Mouse (Mus musculus): ENCODE data around the gene Sucla2. TPM values are rescaled to one million over a fixed set of nuclear protein-coding genes. Genes with fewer than 3 reads are reported as not detected.
"Not testable (repeated sequence)": the region's sequence is repeated elsewhere in the genome, so short reads cannot be mapped to it uniquely, and the experiment has no call there.

Gene Sucla2
- total RNA-seq, 2 experiments from 2014 or later: 830 to 889 TPM

GRCm38 (mm10) chr14:73576336-73576735 lies 51.2 kb downstream of the Sucla2 start:
- intact Hi-C loops (cut with DNase I): no loop called here
- DNase-seq: no peak

GRCm38 (mm10) chr14:73588080-73588479 lies 63.0 kb downstream of the Sucla2 start:
- intact Hi-C loops (cut with DNase I): no loop called here
- DNase-seq: no peak

GRCm38 (mm10) chr14:73592166-73592565 lies 67.0 kb downstream of the Sucla2 start:
- intact Hi-C loops (cut with DNase I): no loop called here

GRCm38 (mm10) chr14:73599720-73600119 lies 74.6 kb downstream of the Sucla2 start:
- DNase-seq: no peak
- intact Hi-C loops (cut with DNase I): no loop called here

More at GRCm38 (mm10) chr14:73592166-73592565, 67.0 kb downstream of the Sucla2 start:
- DNase-seq: no peak

GRCm38 (mm10) chr14:73607732-73608131 lies 82.6 kb downstream of the Sucla2 start:
- no peak for DNase-seq
- intact Hi-C loops (cut with DNase I): no loop called here

GRCm38 (mm10) chr14:73608668-73609481 lies 83.8 kb downstream of the Sucla2 start:
- intact Hi-C loops (cut with DNase I): no loop called here

GRCm38 (mm10) chr14:73614961-73615360 lies 89.8 kb downstream of the Sucla2 start:
- DNase-seq; intact Hi-C loops (cut with DNase I): not testable (repeated sequence)

More at GRCm38 (mm10) chr14:73608668-73609481, 83.8 kb downstream of the Sucla2 start:
- no peak for DNase-seq

GRCm38 (mm10) chr14:73620880-73621279 lies 95.8 kb downstream of the Sucla2 start:
- intact Hi-C loops (cut with DNase I): no loop called here
- no peak for DNase-seq

GRCm38 (mm10) chr14:73622988-73623387 lies 97.9 kb downstream of the Sucla2 start:
- intact Hi-C loops (cut with DNase I): no loop called here
- DNase-seq: no peak

- intact Hi-C loops (cut with DNase I): no loop called here
- DNase-seq: no peak
Observed at GRCm38 (mm10) chr14:73625469-73625868, 100.3 kb downstream of the Sucla2 start.

GRCm38 (mm10) chr14:73631511-73631910 lies 106.4 kb downstream of the Sucla2 start:
- intact Hi-C loops (cut with DNase I): no loop called here
- peak; percentile 38 to 46 for DNase-seq

GRCm38 (mm10) chr14:73632648-73633263 lies 107.6 kb downstream of the Sucla2 start:
- DNase-seq: peak; percentile 65 to 69
- intact Hi-C loops (cut with DNase I): no loop called here

GRCm38 (mm10) chr14:73634356-73634755 lies 109.2 kb downstream of the Sucla2 start:
- DNase-seq: no peak
- intact Hi-C loops (cut with DNase I): no loop called here

GRCm38 (mm10) chr14:73637460-73637859 lies 112.3 kb downstream of the Sucla2 start:
- DNase-seq: no peak
- intact Hi-C loops (cut with DNase I): no loop called here

Other genes starting within 250 kb of the Sucla2 start
- gene Rb1, start 199.5 kb upstream of the Sucla2 start, total RNA-seq (2021): 10 to 100 TPM; 20.9 to 22.2 TPM
- 100 to 1,000 TPM; 753 to 767 TPM for gene Itm2b, start 140.0 kb upstream of the Sucla2 start, total RNA-seq (2021)
- gene Med4, start 15.3 kb upstream of the Sucla2 start, total RNA-seq (2021): 10 to 100 TPM; 21.4 to 23.9 TPM
- gene Nudt15, start 22.9 kb downstream of the Sucla2 start, total RNA-seq (2021): 1 to 10 TPM; 6.1 to 7.6 TPM
- not detected for gene Gm21750, start 135.9 kb downstream of the Sucla2 start, total RNA-seq (2021)

All from heart, postnatal 36 days (tissue).